Mouse (Mus musculus) erythroblast, adult 5-6 weeks (primary cell): ENCODE results near the gene Ctsq. TPM values are rescaled to one million over a fixed set of nuclear protein-coding genes. Genes with fewer than 3 reads are reported as not detected.
"Not testable (repeated sequence)": the region's sequence is repeated elsewhere in the genome, so short reads cannot be mapped to it uniquely, and the experiment has no call there.

Source experiments
- ATAC-seq: replicated peaks from 2 replicates; pipeline ENCODE4 v1.8.0; 2016; ENCODE audit warnings: moderate number of reproducible peaks, mild to moderate bottlenecking, moderate TSS enrichment, inconsistent platforms; ENCODE audit not compliant: poor library complexity, low FRiP score, severe bottlenecking
- total RNA-seq, 2 experiments: library from RNA; stranded (forward) in 1 of 2; stranded (reverse) in 1 of 2; fragments of 150-400 nt in 1 of 2; fragments of 200-764, 138-1000 nt in 1 of 2; gene quantifications; 2 replicates each; pipeline versions ENCODE4 v1.2.3 to v1.2.4; 2015 to 2017; ENCODE audit warnings: low replicate concordance in 2 of 2

Gene Ctsq
- not detected in 2 replicates for total RNA-seq (2015; ENCODE audit: low replicate concordance)
- total RNA-seq (2017; ENCODE audit: low replicate concordance) = not detected in 2 replicates

GRCm38 (mm10) chr13:61040531-61040930 lies at the start of gene Ctsq:
Gene Ctsq (minus strand): TSS chr13:61040631.
- no peak for ATAC-seq

- ATAC-seq = no peak
Measured at GRCm38 (mm10) chr13:61022785-61023184, 17.6 kb downstream of the Ctsq start.

GRCm38 (mm10) chr13:61021844-61022243 lies 18.6 kb downstream of the Ctsq start:
- no peak for ATAC-seq

- no peak for ATAC-seq
Measured at GRCm38 (mm10) chr13:61010171-61010570, 30.3 kb downstream of the Ctsq start.

GRCm38 (mm10) chr13:61005859-61006258 lies 34.6 kb downstream of the Ctsq start, which contains the start of gene Ctsj:
Gene Ctsj (minus strand): TSS chr13:61005959.
- no peak for ATAC-seq

GRCm38 (mm10) chr13:60997600-60997999 lies 42.8 kb downstream of the Ctsq start:
- ATAC-seq = no peak

- not testable (repeated sequence) for ATAC-seq
Measured at GRCm38 (mm10) chr13:60986915-60987314, 53.5 kb downstream of the Ctsq start.

Other genes starting within 250 kb of the Ctsq start
- gene Ctsll3, start 237.8 kb downstream of the Ctsq start, total RNA-seq (2015; ENCODE audit: low replicate concordance) = not detected in 2 replicates
- gene Ctsll3, start 237.8 kb downstream of the Ctsq start, total RNA-seq (2017; ENCODE audit: low replicate concordance) = not detected in 2 replicates
- gene 4930486L24Rik, start 176.2 kb downstream of the Ctsq start, total RNA-seq (2015; ENCODE audit: low replicate concordance) = not detected in 2 replicates
- gene 4930486L24Rik, start 176.2 kb downstream of the Ctsq start, total RNA-seq (2017; ENCODE audit: low replicate concordance) = not detected in 2 replicates
- not detected in 2 replicates for gene Gm49392, start 143.7 kb downstream of the Ctsq start, total RNA-seq (2015; ENCODE audit: low replicate concordance)
- gene Gm49392, start 143.7 kb downstream of the Ctsq start, total RNA-seq (2017; ENCODE audit: low replicate concordance) = not detected in 2 replicates
- 5.4 TPM in 1 of 2 replicates, not detected in the other for gene Ctla2b, start 143.2 kb downstream of the Ctsq start, total RNA-seq (2015; ENCODE audit: low replicate concordance)
- 0.43 TPM in 1 of 2 replicates, not detected in the other for gene Ctla2b, start 143.2 kb downstream of the Ctsq start, total RNA-seq (2017; ENCODE audit: low replicate concordance)
- not detected in 2 replicates for gene Tpbpb, start 135.8 kb downstream of the Ctsq start, total RNA-seq (2015; ENCODE audit: low replicate concordance)
- not detected in 2 replicates for gene Tpbpb, start 135.8 kb downstream of the Ctsq start, total RNA-seq (2017; ENCODE audit: low replicate concordance)
- gene Gm49393, start 105.0 kb downstream of the Ctsq start, total RNA-seq (2015; ENCODE audit: low replicate concordance) = not detected in 2 replicates
- gene Gm49393, start 105.0 kb downstream of the Ctsq start, total RNA-seq (2017; ENCODE audit: low replicate concordance) = not detected in 2 replicates
- gene Gm49391, start 104.1 kb downstream of the Ctsq start, total RNA-seq (2015; ENCODE audit: low replicate concordance) = not detected in 2 replicates
- 2.5 TPM in 1 of 2 replicates, not detected in the other for gene Gm49391, start 104.1 kb downstream of the Ctsq start, total RNA-seq (2017; ENCODE audit: low replicate concordance)
- 2.5 and 13.6 TPM in 2 replicates for gene Ctla2a, start 104.0 kb downstream of the Ctsq start, total RNA-seq (2015; ENCODE audit: low replicate concordance)
- gene Ctla2a, start 104.0 kb downstream of the Ctsq start, total RNA-seq (2017; ENCODE audit: low replicate concordance) = 8.2 TPM in 1 of 2 replicates, not detected in the other
- not detected in 2 replicates for gene Tpbpa, start 98.6 kb downstream of the Ctsq start, total RNA-seq (2015; ENCODE audit: low replicate concordance)
- gene Tpbpa, start 98.6 kb downstream of the Ctsq start, total RNA-seq (2017; ENCODE audit: low replicate concordance) = not detected in 2 replicates
- gene Ctsj, start 34.7 kb downstream of the Ctsq start, total RNA-seq (2015; ENCODE audit: low replicate concordance) = not detected in 2 replicates
- gene Ctsj, start 34.7 kb downstream of the Ctsq start, total RNA-seq (2017; ENCODE audit: low replicate concordance) = not detected in 2 replicates
- not detected in 2 replicates for gene Ctsr, start 123.6 kb upstream of the Ctsq start, total RNA-seq (2015; ENCODE audit: low replicate concordance)
- gene Ctsr, start 123.6 kb upstream of the Ctsq start, total RNA-seq (2017; ENCODE audit: low replicate concordance) = not detected in 2 replicates
- gene Cts6, start 162.8 kb upstream of the Ctsq start, total RNA-seq (2015; ENCODE audit: low replicate concordance) = not detected in 2 replicates
- gene Cts6, start 162.8 kb upstream of the Ctsq start, total RNA-seq (2017; ENCODE audit: low replicate concordance) = not detected in 2 replicates
- not detected in 2 replicates for gene Cts8, start 214.7 kb upstream of the Ctsq start, total RNA-seq (2015; ENCODE audit: low replicate concordance)
- not detected in 2 replicates for gene Cts8, start 214.7 kb upstream of the Ctsq start, total RNA-seq (2017; ENCODE audit: low replicate concordance)
- not detected in 2 replicates for gene Gm49398, start 248.2 kb upstream of the Ctsq start, total RNA-seq (2015; ENCODE audit: low replicate concordance)
- gene Gm49398, start 248.2 kb upstream of the Ctsq start, total RNA-seq (2017; ENCODE audit: low replicate concordance) = not detected in 2 replicates